10 mouse cellular contexts compared by ENCODE assay signal in genomic region chr5:138819780-138820179, GRCm38 (mm10). TPM values are rescaled to one million over a fixed set of nuclear protein-coding genes. Genes with fewer than 3 reads are reported as not detected.
DNase-seq lines count a peak whose midpoint lies in the region; ATAC-seq and TF ChIP-seq lines count a peak whose summit lies in the region.
"Had no signal": no experiment of that assay in that cellular context is flagged by ENCODE, and none has a peak within 500 bp of the region (broad histone marks: within the 10 kb centered on the region; RNA-seq: fewer than 3 reads in every experiment).

Gene Gm5294 (plus strand): TSS chr5:138820080.

- H3K27me3 ChIP-seq in testis, adult 2 months (ENCODE audit: control insufficient read depth, insufficient read depth, low read length) = no peaks in the 10 kb centered on the region
- H3K27me3 ChIP-seq in hindbrain, embryonic 10.5 days (ENCODE audit: insufficient read depth, poor library complexity, severe bottlenecking) = peaks cover 71% of the 10 kb centered on the region
- peaks cover 58% of the 10 kb centered on the region for H3K27me3 ChIP-seq in liver, embryonic 15.5 days

- TF ChIP-seq POLR2A in testis, adult 2 months (IDR thresholded peaks at IDR 0.05; ENCODE audit: control insufficient read depth, low read depth, low read length) = no peak

- H3K4me1 ChIP-seq in testis, adult 2 months (ENCODE audit: control insufficient read depth, insufficient read depth, low read length) = peaks cover 10% of the 10 kb centered on the region
- H3K4me1 ChIP-seq in hindbrain, embryonic 10.5 days (replicated peaks) = peaks cover 19% of the 10 kb centered on the region
- H3K4me1 ChIP-seq in liver, embryonic 15.5 days (replicated peaks) = peaks cover 5% of the 10 kb centered on the region; the same call in 1 of the 2 replicates

- no peak within 1 kb of the TSS for H3K27ac ChIP-seq in testis, adult 2 months (ENCODE audit: control insufficient read depth, insufficient read depth, low read depth, low read length)
- H3K27ac ChIP-seq in hindbrain, embryonic 10.5 days = no peak within 1 kb of the TSS
- no peak within 1 kb of the TSS for H3K27ac ChIP-seq in liver, embryonic 15.5 days (replicated peaks)

- peak within 1 kb of the TSS; percentile 48 for H3K4me2 ChIP-seq in liver, embryonic 15.5 days

- no peak for ATAC-seq in liver, embryonic 15.5 days (ENCODE audit: insufficient read depth)
- no peak for ATAC-seq in megakaryocyte progenitor cell, adult 5-6 weeks (replicated peaks; ENCODE audit: poor library complexity)

- no peaks in the 10 kb centered on the region for H3K36me3 ChIP-seq in testis, adult 2 months (ENCODE audit: control insufficient read depth, insufficient read depth, low read length)
- no peaks in the 10 kb centered on the region for H3K36me3 ChIP-seq in hindbrain, embryonic 10.5 days
- no peaks in the 10 kb centered on the region for H3K36me3 ChIP-seq in liver, embryonic 15.5 days (replicated peaks)

- no peak for TF ChIP-seq CTCF in testis, adult 2 months (IDR thresholded peaks at IDR 0.05; ENCODE audit: control insufficient read depth, insufficient read depth, insufficient replicate concordance, low read depth, low read length)

- H3K9ac ChIP-seq in liver, embryonic 15.5 days = no peak within 1 kb of the TSS

- 6% methylated on average over 21 of the region's 21 CpGs for WGBS in hindbrain, embryonic 10.5 days
- WGBS in liver, embryonic 15.5 days (ENCODE audit: insufficient replicate concordance) = 13% methylated on average over 21 of the region's 21 CpGs

- no peak for DNase-seq in testis, postnatal 14 days (ENCODE audit: low spot score)
- no peak for DNase-seq in hindbrain, embryonic 10.5 days (ENCODE audit: low spot score)
- DNase-seq in left cerebral cortex, adult 18-20 months (ENCODE audit: low spot score in 2 of 2) = no peak
- DNase-seq in natural killer cell, adult 2 months (ENCODE audit: low spot score in 2 of 2) = no peak
- DNase-seq: kidney, adult 9 months had no signal

- H3K9me3 ChIP-seq in hindbrain, embryonic 10.5 days = no peaks in the 10 kb centered on the region
- H3K9me3 ChIP-seq in liver, embryonic 15.5 days (replicated peaks) = no peaks in the 10 kb centered on the region

- peak within 1 kb of the TSS; percentile 48 for H3K4me3 ChIP-seq in testis, adult 2 months (ENCODE audit: control insufficient read depth, low read depth, low read length)
- H3K4me3 ChIP-seq in hindbrain, embryonic 10.5 days = peak within 1 kb of the TSS; percentile 46
- peak within 1 kb of the TSS; percentile 8; the same call in 1 of the 2 replicates for H3K4me3 ChIP-seq in liver, embryonic 15.5 days (replicated peaks)

RNA-seq across cellular contexts. Expression of gene Gm5294, which starts in this region (rescaled TPM):
- 2.3 and 4.2 TPM in 2 replicates for polyA plus RNA-seq in testis, adult 2 months (2012; rRNA removed)
- not detected in 2 replicates for polyA plus RNA-seq in hindbrain, embryonic 10.5 days (2016; fragmentation: Nextera tagmentation; extraction: Ambion mirVana)
- not detected in 2 replicates for polyA plus RNA-seq in liver, embryonic 15.5 days (2015; fragmentation: Nextera tagmentation; extraction: Ambion mirVana)
- total RNA-seq in left cerebral cortex, adult 18-20 months (2021) = not detected
- not detected in 2 replicates for total RNA-seq in megakaryocyte progenitor cell, adult 5-6 weeks (2015)
- not detected in 2 replicates for total RNA-seq in megakaryocyte progenitor cell, adult 5-6 weeks (2017)
- total RNA-seq: common myeloid progenitor, adult 5-6 weeks; neutrophil, adult 5-6 weeks had no signal
